Mouse (Mus musculus) thymus, adult 2 months (tissue): ENCODE measurements around the gene Sorcs3.

Source experiments
- CTCF ChIP-seq: fragments of 200-500 bp; IDR thresholded peaks from 2 replicates; pipeline ENCODE4 v1.5.1; 2012; ENCODE audit warnings: mild to moderate bottlenecking, control low read depth, low read length, moderate library complexity, borderline replicate concordance; ENCODE audit not compliant: control insufficient read depth, poor library complexity, insufficient read depth; ENCODE audit errors: extremely low read depth
- POLR2A ChIP-seq: fragments of 200-500 bp; IDR thresholded peaks from 2 replicates; pipeline ENCODE4 v1.6.1; 2012; ENCODE audit warnings: mild to moderate bottlenecking, low read length, control low read depth, moderate library complexity; ENCODE audit not compliant: control insufficient read depth, poor library complexity, insufficient read depth; ENCODE audit errors: extremely low read depth

DNA sequence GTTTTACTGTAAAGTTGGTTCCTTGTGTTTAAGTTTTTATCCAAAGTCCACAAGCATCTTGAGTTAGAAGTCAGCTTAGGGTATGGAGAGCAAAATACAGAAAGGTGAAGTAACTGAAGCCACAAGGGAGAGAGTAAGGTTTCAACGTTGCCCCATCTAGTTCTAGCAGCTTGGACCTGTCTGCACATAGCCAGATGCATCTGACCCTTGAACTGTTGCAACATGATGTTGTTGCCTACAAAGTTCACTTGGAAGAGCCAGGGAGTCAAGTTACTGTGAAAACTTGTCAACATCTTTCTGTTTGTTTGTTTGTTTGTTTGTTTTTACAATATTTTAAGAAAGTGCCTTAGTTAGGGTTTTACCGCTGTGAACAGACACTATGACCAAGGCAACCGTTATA is 40.5 kb upstream of the Sorcs3 start:
- TF ChIP-seq POLR2A (no peak), CTCF (no peak)
